Mouse (Mus musculus) embryonic facial prominence, embryonic 15.5 days (tissue): Measurements from ENCODE around the gene Mast2. TPM values are rescaled to one million over a fixed set of nuclear protein-coding genes. Genes with fewer than 3 reads are reported as not detected.

Experiments
- ATAC-seq: fragments of 200-750 bp; cut with Nextera tagmentation; 2 replicates; pipeline ENCODE4 v1.8.0; 2017; ENCODE audit warnings: low read depth, moderate TSS enrichment; ENCODE audit not compliant: insufficient number of reproducible peaks, low FRiP score, low TSS enrichment
- H3K27ac ChIP-seq: fragments of 300-500 bp; sonication (generic); replicated peaks from 2 replicates; pipeline ENCODE4 v1.5.1; 2015; ENCODE audit warnings: mild to moderate bottlenecking, inconsistent platforms
- H3K27me3 ChIP-seq: fragments of 300-500 bp; sonication (generic); 2 replicates; pipeline ENCODE4 v1.6.1; 2015; ENCODE audit warnings: inconsistent platforms
- H3K36me3 ChIP-seq: fragments of 300-500 bp; sonication (generic); 2 replicates; pipeline ENCODE4 v1.6.1; 2015; ENCODE audit warnings: mild to moderate bottlenecking, inconsistent platforms
- H3K4me1 ChIP-seq: fragments of 300-500 bp; sonication (generic); 2 replicates; pipeline ENCODE4 v1.6.1; 2015; ENCODE audit warnings: inconsistent platforms
- H3K4me2 ChIP-seq: fragments of 300-500 bp; sonication (generic); replicated peaks from 2 replicates; pipeline ENCODE4 v1.6.1; 2015; ENCODE audit warnings: mild to moderate bottlenecking, inconsistent platforms
- H3K4me3 ChIP-seq: fragments of 300-500 bp; sonication (generic); replicated peaks from 2 replicates; pipeline ENCODE4 v1.5.1; 2015; ENCODE audit warnings: mild to moderate bottlenecking, inconsistent platforms
- H3K9ac ChIP-seq: fragments of 300-500 bp; sonication (generic); 2 replicates; pipeline ENCODE4 v1.6.1; 2015; ENCODE audit warnings: inconsistent platforms
- H3K9me3 ChIP-seq: fragments of 300-500 bp; sonication (generic); replicated peaks from 2 replicates; pipeline ENCODE4 v1.6.1; 2016; ENCODE audit warnings: inconsistent platforms
- WGBS: fragments of 180-500 bp; shearing (Covaris S2); methylation state at CpG from one replicate; pipeline ENCODE4 v1.1.7; 2015; 5-methylcytosine and 5-hydroxymethylcytosine counted together
- polyA plus RNA-seq: library from polyadenylated mRNA; unstranded; fragments of >200 nt; fragmentation: Nextera tagmentation; extraction: Ambion mirVana; gene quantifications from 2 replicates; pipeline ENCODE4 v1.2.1, GENCODE M21; 2015

Mast2 gene
- polyA plus RNA-seq, 1 experiment from 2014 or later = 17.9 TPM

DNA sequence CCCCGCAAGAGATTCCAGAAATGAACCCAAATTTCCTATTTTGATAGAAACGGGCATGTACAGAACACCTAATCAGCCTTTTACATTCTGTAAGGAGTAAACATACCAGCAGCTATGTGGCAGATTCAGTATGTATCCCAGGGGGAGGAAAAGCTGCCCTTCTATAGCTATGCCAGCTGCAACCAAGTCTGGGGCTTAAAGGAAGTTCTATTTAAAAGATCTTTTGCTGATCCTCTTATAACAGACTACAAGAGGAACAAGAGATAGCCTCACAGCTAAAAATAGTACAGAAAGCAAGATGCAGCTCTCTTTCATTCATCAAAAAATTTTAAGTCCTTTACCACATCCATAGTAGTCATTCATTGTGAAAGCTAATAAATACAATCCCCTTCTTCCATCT, 57.3 kb downstream of the Mast2 start:
- Histone ChIP-seq H3K9ac (no peak overlapping the region), H3K4me1 (no peaks in the 10 kb centered on the region), H3K9me3 (no peaks in the 10 kb centered on the region), H3K36me3 (no peaks in the 10 kb centered on the region), H3K4me2 (no peak overlapping the region), H3K27me3 (no peaks in the 10 kb centered on the region), H3K27ac (no peak overlapping the region), H3K4me3 (no peak overlapping the region)
- 77% methylated on average over 2 of the region's 2 CpGs for WGBS
- ATAC-seq = no peak

DNA sequence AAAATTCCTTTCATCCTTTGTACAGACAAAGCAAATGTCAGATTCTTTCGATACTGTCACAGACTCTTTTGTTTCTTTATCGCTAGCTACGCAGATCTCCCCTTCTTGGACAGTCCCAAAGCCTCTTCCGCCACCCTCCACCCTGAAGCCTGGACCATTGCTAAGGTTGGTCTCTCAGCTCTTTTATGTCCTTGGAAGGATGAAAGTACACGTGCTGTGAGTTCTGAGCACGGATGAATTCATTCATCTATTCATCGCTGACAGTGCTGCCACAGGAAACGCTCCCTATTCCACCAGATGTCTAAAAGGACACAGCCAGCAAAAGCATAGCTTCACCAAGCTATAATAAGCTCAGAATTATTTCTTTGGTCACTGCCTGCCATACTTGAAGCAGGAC, 58.0 kb downstream of the Mast2 start:
- Histone ChIP-seq H3K36me3 (no peaks in the 10 kb centered on the region), H3K9ac (0 out of 2 replicates have a peak overlapping the region, but pooled peaks have one; percentile 15), H3K27me3 (no peaks in the 10 kb centered on the region), H3K9me3 (no peaks in the 10 kb centered on the region), H3K4me1 (no peaks in the 10 kb centered on the region), H3K4me3 (0 out of 2 replicates have a peak overlapping the region, but pooled peaks have one; percentile 20), H3K4me2 (peak overlapping the region; percentile 27), H3K27ac (0 out of 2 replicates have a peak overlapping the region, but pooled peaks have one; percentile 48)
- ATAC-seq = no peak
- 40% methylated on average over 8 of the region's 8 CpGs for WGBS

DNA sequence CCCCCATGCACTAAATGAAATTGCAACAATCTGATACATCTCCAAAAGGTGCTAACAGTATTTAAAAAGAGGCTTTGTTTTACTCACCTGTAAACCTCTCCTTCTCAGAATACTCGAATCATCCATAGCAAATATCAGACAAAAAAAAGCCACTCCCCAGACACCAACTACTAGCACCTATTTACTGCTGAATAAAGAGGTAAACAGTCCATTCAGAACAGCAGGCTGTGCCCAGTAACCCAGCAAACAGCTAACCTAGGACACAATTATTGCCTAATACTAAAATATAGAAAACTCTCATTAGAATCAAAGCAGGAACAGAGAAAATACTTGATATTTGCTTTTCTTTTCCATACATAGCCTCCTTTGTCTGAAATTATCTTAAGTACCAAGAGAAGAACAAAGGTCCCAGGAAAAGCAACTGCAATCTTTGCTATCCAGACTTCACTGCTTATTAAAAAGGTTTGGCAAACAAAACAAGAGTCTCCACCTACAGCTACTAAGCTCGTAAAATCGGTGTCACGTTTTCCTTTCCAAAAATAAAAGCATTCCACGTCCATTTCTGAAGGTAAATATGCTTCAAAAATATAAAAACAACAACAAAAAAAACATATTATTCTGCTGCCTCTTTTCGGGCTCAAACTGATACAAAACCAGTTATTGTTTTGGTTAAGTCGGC, 58.6 kb downstream of the Mast2 start:
- Histone ChIP-seq H3K4me3 (0 out of 2 replicates have a peak overlapping the region, but pooled peaks have one; percentile 20), H3K4me1 (no peaks in the 10 kb centered on the region), H3K27me3 (no peaks in the 10 kb centered on the region), H3K27ac (0 out of 2 replicates have a peak overlapping the region, but pooled peaks have one; percentile 48), H3K4me2 (peak overlapping the region; percentile 27), H3K36me3 (no peaks in the 10 kb centered on the region), H3K9me3 (no peaks in the 10 kb centered on the region), H3K9ac (0 out of 2 replicates have a peak overlapping the region, but pooled peaks have one; percentile 15)
- ATAC-seq = no peak
- 53% methylated on average over 7 of the region's 7 CpGs for WGBS

DNA sequence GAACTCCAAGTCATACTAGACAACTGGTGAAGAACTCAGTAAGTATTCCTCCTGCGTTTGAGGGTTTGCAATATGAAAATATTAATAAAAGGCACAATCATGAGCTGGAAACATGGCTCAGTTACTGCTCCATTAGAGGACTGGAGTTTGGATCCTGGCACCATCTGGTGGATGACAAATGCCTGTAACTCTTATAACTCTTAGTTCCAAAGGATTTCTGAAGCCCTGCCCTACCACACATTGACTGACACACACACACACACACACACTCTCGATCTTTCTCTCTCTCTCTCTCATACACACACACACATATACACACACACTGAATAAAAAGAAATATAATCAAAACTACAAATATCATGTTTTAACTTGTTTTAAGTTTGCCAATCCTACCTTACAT, 60.1 kb downstream of the Mast2 start:
- Histone ChIP-seq H3K9me3 (no peaks in the 10 kb centered on the region), H3K4me1 (no peaks in the 10 kb centered on the region), H3K4me2 (no peak overlapping the region), H3K27ac (no peak overlapping the region), H3K27me3 (no peaks in the 10 kb centered on the region), H3K9ac (no peak overlapping the region), H3K36me3 (no peaks in the 10 kb centered on the region), H3K4me3 (no peak overlapping the region)
- WGBS = 80% methylated on average over 2 of the region's 2 CpGs
- ATAC-seq = no peak

DNA sequence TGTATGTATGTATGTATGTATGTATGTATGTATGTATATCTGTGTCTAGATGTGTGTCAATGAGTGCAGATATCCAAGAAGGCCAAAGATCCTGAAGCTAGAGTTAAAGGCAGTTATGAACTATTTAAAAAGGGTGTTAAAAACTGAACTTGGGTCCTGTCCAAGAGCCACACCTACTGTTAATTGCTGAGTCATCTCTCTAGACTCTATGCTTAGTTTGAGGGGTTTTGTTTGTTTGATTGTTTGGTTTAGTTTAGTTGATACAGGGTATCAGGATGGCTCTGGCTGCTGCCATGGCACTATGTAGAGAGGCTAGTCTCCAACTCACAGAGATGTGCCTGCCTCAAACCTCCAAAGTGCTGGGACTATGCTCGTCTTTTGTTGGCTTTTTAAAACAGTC, 61.3 kb downstream of the Mast2 start:
- no peaks in the 10 kb centered on the region for H3K4me1 ChIP-seq
- WGBS = 88% methylated on average over 1 of the region's 1 CpGs
- H3K27me3 ChIP-seq = no peaks in the 10 kb centered on the region
- no peaks in the 10 kb centered on the region for H3K36me3 ChIP-seq
- H3K4me3 ChIP-seq = no peak overlapping the region
- no peaks in the 10 kb centered on the region for H3K9me3 ChIP-seq
- no peak for ATAC-seq
- no peak overlapping the region for H3K4me2 ChIP-seq
- no peak overlapping the region for H3K9ac ChIP-seq
- no peak overlapping the region for H3K27ac ChIP-seq

DNA sequence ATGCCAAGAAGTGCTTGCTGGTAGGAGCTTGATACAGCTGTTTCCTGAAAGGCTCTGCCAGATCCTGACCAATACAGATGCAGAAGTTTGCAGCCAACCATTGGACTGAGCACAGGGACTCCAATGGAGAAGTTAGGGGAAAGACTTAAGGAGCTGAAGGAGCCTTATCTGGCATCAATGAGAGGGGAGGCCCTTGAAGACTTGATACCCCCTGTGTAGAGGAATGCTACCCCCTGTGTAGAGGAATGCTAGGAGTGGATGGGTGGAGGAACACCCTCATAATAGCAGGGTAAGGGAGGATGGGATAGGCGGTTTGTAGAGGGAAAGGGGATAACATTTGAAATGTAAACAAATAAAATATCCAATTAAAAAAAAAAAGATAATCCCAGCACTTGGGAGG, 65.9 kb downstream of the Mast2 start:
- Histone ChIP-seq H3K9ac (no peak overlapping the region), H3K36me3 (no peaks in the 10 kb centered on the region), H3K27ac (no peak overlapping the region), H3K4me1 (no peaks in the 10 kb centered on the region), H3K9me3 (no peaks in the 10 kb centered on the region), H3K4me3 (no peak overlapping the region), H3K4me2 (no peak overlapping the region), H3K27me3 (no peaks in the 10 kb centered on the region)
- ATAC-seq = no peak
- WGBS = 48% methylated on average over 1 of the region's 1 CpGs

DNA sequence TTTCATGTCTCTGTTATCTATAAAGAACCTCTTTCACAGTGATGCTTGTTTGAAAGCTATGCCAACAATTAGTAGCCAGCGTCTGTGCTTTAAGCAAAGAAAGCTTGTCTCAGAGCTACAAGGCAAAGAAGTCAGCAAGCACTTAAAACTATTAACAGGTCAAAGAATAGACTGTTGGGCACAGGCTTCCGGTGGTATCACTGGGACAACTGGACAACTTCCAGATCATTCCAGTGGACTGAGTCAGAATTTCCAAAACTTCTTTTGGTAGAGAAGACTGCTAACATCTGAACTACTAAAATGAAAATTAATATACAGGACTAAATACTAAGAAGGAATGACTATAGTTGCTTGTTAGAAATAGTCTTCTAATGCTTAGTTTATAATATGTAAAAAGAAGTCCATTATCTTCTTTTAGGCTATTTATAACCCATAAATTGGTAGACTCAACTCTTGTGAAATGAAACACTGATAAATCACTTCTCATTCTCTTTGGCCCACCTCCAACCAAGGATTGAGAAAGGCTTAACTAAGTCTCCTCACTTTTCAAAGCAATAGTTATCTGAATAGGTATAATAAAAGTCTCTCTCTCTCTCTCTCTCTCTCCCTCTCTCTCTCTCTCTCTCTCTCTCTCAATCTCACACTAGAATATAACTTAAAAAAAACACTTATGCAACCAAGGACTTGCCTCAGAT, 85.9 kb downstream of the Mast2 start:
- no peaks in the 10 kb centered on the region for H3K9me3 ChIP-seq
- 73% methylated on average over 2 of the region's 2 CpGs for WGBS
- no peak overlapping the region for H3K4me3 ChIP-seq
- no peaks in the 10 kb centered on the region for H3K36me3 ChIP-seq
- H3K9ac ChIP-seq = no peak overlapping the region
- H3K4me2 ChIP-seq = no peak overlapping the region
- H3K27me3 ChIP-seq = no peaks in the 10 kb centered on the region
- H3K27ac ChIP-seq = no peak overlapping the region
- no peak for ATAC-seq
- no peaks in the 10 kb centered on the region for H3K4me1 ChIP-seq

DNA sequence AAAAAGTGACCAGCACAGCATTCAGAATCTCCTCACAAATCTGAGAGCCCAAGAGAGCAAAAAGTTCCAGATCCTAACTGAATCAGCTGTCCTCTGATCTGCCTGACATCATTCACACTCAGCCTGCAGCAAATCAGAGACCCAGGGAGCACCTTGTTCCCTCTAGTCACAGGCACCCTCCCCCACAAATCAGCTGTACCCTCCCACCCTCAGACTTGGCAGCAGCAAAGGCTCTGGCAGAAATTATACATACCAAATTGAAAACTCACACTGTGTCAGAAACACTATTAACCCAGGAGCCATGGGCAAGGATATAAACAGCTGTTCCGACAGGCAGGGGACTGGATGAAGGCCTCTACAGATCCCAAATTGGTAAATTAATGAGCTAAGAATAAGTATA, 92.3 kb downstream of the Mast2 start:
- Histone ChIP-seq H3K4me1 (no peaks in the 10 kb centered on the region), H3K36me3 (no peaks in the 10 kb centered on the region), H3K27me3 (no peaks in the 10 kb centered on the region), H3K4me3 (no peak overlapping the region), H3K9me3 (no peaks in the 10 kb centered on the region), H3K9ac (no peak overlapping the region), H3K27ac (no peak overlapping the region), H3K4me2 (no peak overlapping the region)
- no peak for ATAC-seq
- WGBS = 55% methylated on average over 1 of the region's 1 CpGs

DNA sequence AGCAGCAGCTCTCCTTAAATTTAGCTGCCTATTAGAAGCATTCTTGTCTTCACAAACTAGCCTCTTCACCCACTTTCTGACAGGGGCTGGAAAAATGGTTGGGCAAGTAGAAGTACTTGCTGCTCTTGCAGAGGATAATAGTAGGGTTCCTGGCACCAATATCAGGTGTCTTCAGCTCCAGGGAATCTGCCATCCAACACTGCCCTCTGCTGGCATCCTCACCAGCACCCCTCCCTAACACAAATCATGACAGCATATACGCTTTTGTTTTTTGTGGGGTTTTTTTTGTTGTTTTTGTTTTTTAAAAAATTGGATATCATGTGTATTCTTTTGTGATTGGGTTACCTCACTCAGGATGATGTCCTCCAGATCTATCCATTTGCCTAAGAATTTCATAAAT, 105.9 kb downstream of the Mast2 start:
- no peak overlapping the region for H3K27ac ChIP-seq
- no peaks in the 10 kb centered on the region for H3K4me1 ChIP-seq
- no peaks in the 10 kb centered on the region for H3K36me3 ChIP-seq
- H3K4me3 ChIP-seq = no peak overlapping the region
- H3K27me3 ChIP-seq = no peaks in the 10 kb centered on the region
- no peak overlapping the region for H3K4me2 ChIP-seq
- H3K9ac ChIP-seq = no peak overlapping the region
- no peak for ATAC-seq
- H3K9me3 ChIP-seq = no peaks in the 10 kb centered on the region
- 95% methylated on average over 1 of the region's 1 CpGs for WGBS

DNA sequence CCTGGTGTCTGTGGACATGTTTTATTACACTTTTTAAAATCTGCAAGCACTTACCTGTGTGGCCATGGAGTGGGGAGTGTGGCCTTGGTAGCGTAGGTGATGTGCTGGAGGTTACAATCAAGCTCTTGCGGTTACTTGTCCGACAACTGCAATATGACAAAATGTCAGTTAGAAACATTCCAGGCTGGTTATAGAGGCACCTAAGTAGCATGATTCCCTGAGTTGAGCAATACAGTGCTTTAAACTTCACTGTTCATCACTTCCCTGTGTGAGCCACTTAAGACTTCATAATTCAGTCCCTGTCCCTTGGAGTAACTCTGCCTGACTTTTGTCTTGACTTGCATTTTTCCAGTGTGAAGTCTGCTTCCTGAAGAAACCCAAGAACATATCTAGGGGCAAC, 111.1 kb downstream of the Mast2 start:
- H3K9me3 ChIP-seq = no peaks in the 10 kb centered on the region
- 75% methylated on average over 3 of the region's 3 CpGs for WGBS
- H3K9ac ChIP-seq = no peak overlapping the region
- no peaks in the 10 kb centered on the region for H3K27me3 ChIP-seq
- no peaks in the 10 kb centered on the region for H3K36me3 ChIP-seq
- H3K27ac ChIP-seq = no peak overlapping the region
- H3K4me3 ChIP-seq = no peak overlapping the region
- ATAC-seq = no peak
- no peaks in the 10 kb centered on the region for H3K4me1 ChIP-seq
- no peak overlapping the region for H3K4me2 ChIP-seq

DNA sequence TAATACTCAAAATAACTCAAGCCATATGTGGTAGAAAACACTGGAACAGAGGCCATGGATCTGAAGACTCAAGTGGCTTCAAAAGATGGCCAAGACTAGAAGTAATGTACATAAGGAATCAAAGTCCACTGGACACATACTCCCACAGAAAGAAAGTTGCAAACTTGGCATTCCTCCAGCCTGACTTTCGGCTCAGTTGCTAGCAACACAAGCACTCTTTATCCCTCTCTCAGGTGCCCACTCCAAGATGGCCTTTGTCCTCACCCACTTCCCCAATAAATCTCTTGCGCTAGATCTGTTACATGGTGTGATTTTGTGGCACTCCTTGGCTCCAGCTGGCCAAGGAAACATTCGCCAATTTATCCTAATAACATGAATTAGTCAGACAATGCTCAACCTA, 111.5 kb downstream of the Mast2 start:
- H3K4me3 ChIP-seq = no peak overlapping the region
- H3K27me3 ChIP-seq = no peaks in the 10 kb centered on the region
- ATAC-seq = no peak
- no peak overlapping the region for H3K27ac ChIP-seq
- no peaks in the 10 kb centered on the region for H3K4me1 ChIP-seq
- no peaks in the 10 kb centered on the region for H3K36me3 ChIP-seq
- H3K4me2 ChIP-seq = no peak overlapping the region
- H3K9me3 ChIP-seq = no peaks in the 10 kb centered on the region
- WGBS = 77% methylated on average over 3 of the region's 3 CpGs
- no peak overlapping the region for H3K9ac ChIP-seq

DNA sequence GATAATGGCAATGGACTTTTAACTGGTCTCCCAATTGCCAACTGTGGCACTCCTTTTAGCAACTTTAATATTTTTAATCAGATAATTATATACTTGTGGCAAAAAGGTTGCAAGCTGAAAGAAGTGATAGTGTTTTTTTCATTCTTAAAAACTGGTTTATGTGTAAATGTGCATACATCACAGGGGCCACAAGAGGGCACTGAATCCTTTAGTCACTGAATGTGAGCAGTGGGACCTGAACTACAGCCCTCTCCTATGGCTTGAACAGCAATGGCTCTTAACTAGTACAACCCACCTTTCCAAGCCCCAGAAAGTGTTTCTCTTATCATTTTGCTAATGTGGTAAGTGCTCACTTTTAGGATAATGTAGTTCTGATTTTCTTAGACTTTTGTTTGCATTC, 121.9 kb downstream of the Mast2 start:
- Histone ChIP-seq H3K4me2 (no peak overlapping the region), H3K4me1 (no peaks in the 10 kb centered on the region), H3K27me3 (no peaks in the 10 kb centered on the region), H3K9ac (no peak overlapping the region), H3K27ac (no peak overlapping the region), H3K4me3 (no peak overlapping the region), H3K9me3 (no peaks in the 10 kb centered on the region), H3K36me3 (no peaks in the 10 kb centered on the region)
- no peak for ATAC-seq
